18 mouse cellular contexts compared by ENCODE assay signal in the genomic region with DNA sequence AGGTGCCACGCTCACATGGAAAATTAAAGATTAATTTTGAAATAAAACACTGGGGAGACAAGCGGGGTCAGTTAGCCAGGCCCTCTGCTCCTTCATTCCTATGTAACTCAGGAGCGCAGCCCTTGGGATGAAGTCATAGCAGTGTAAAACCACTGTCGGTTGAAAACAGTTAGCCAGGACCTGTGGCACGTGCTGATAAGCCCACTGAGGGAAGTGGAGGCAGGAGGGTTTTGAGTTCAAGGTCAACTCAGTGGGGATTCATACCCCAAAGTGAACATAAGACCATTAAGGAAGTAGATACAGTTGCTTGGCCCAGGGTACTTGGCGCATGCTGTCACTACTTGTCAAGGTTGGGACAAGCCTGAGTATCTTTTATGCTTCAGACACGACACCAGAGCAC.
"Had no signal": no experiment of that assay in that cellular context is flagged by ENCODE, and none has a peak within 500 bp of the region (broad histone marks: within the 10 kb centered on the region; RNA-seq: fewer than 3 reads in every experiment).

No protein-coding gene starts in this region.

- H3K27ac ChIP-seq: neural tube, embryonic 13.5 days; neural tube, embryonic 15.5 days had no signal

- DNase-seq: lung, adult 18-20 months; lung, embryonic 14.5 days; lung, postnatal 10 days; lung, postnatal 4 days; retina, postnatal 1 day; right cerebral cortex, adult 18-20 months; right cerebral cortex, postnatal 25 days; right cerebral cortex, postnatal 4 days; spleen, adult 18-20 months; thymus, adult 18-20 months; thymus, postnatal 14 days; thymus, postnatal 36 days had no signal

- H3K4me3 ChIP-seq: midbrain, embryonic 13.5 days; midbrain, embryonic 15.5 days; myocyte; neural tube, embryonic 13.5 days; neural tube, embryonic 15.5 days had no signal

- H3K4me2 ChIP-seq: lung, embryonic 14.5 days; midbrain, embryonic 11.5 days; midbrain, embryonic 13.5 days; midbrain, embryonic 15.5 days; neural tube, embryonic 13.5 days; neural tube, embryonic 15.5 days had no signal

- ATAC-seq: midbrain, embryonic 13.5 days; midbrain, embryonic 15.5 days had no signal

- H3K27me3 ChIP-seq: midbrain, embryonic 13.5 days; midbrain, embryonic 15.5 days; neural tube, embryonic 13.5 days; neural tube, embryonic 15.5 days had no signal

- H3K9ac ChIP-seq: lung, embryonic 14.5 days; midbrain, embryonic 13.5 days; midbrain, embryonic 15.5 days; neural tube, embryonic 13.5 days; neural tube, embryonic 15.5 days had no signal

- H3K9me3 ChIP-seq: midbrain, embryonic 13.5 days; midbrain, embryonic 15.5 days; neural tube, embryonic 13.5 days; neural tube, embryonic 15.5 days had no signal
